Mouse (Mus musculus): ENCODE data around the gene Kank4.

GRCm38 (mm10) chr4:98743209-98743905 is 74.0 kb downstream of the Kank4 start:
- TF ChIP-seq CTCF (IDR thresholded peaks at IDR 0.05; ENCODE audit: low read depth, low read length) = no peak
- TF ChIP-seq EP300 (IDR thresholded peaks at IDR 0.05; ENCODE audit: insufficient read depth, low read depth, low read length) = no peak
- TF ChIP-seq POLR2A (IDR thresholded peaks at IDR 0.05; ENCODE audit: insufficient read depth, low read length) = no peak

Data from ES-Bruce4 (cell line).